Mouse (Mus musculus) forebrain, embryonic 12.5 days (tissue): ENCODE data around the gene Golga2. TPM values are rescaled to one million over a fixed set of nuclear protein-coding genes. Genes with fewer than 3 reads are reported as not detected.
"Not testable (repeated sequence)": the region's sequence is repeated elsewhere in the genome, so short reads cannot be mapped to it uniquely, and the experiment has no call there.

Experiments
- ATAC-seq: fragments of 200-750 bp; cut with Nextera tagmentation; 2 replicates; pipeline ENCODE4 v1.8.0; 2017; ENCODE audit warnings: moderate TSS enrichment; ENCODE audit not compliant: low FRiP score
- H3K27ac ChIP-seq: fragments of 300-500 bp; sonication (generic); 2 replicates; pipeline ENCODE4 v1.5.1; 2016; ENCODE audit warnings: mild to moderate bottlenecking
- H3K27me3 ChIP-seq: fragments of 300-500 bp; sonication (generic); 2 replicates; pipeline ENCODE4 v1.6.1; 2016; ENCODE audit warnings: mild to moderate bottlenecking
- H3K36me3 ChIP-seq: fragments of 300-500 bp; sonication (generic); replicated peaks from 2 replicates; pipeline ENCODE4 v1.6.1; 2016; ENCODE audit warnings: mild to moderate bottlenecking
- H3K4me1 ChIP-seq: fragments of 300-500 bp; sonication (generic); 2 replicates; pipeline ENCODE4 v1.6.1; 2016
- H3K4me2 ChIP-seq: fragments of 300-500 bp; sonication (generic); 2 replicates; pipeline ENCODE4 v1.6.1; 2016; ENCODE audit warnings: mild to moderate bottlenecking, moderate library complexity
- H3K4me3 ChIP-seq: fragments of 300-500 bp; sonication (generic); replicated peaks from 2 replicates; pipeline ENCODE4 v1.5.1; 2016; ENCODE audit warnings: mild to moderate bottlenecking
- H3K9ac ChIP-seq: fragments of 300-500 bp; sonication (generic); 2 replicates; pipeline ENCODE4 v1.6.1; 2016; ENCODE audit warnings: mild to moderate bottlenecking
- H3K9me3 ChIP-seq: fragments of 300-500 bp; sonication (generic); 2 replicates; pipeline ENCODE4 v1.6.1; 2016
- WGBS: fragments of 180-500 bp; shearing (Covaris S2); methylation state at CpG from one replicate; pipeline ENCODE4 v1.1.7; 2016; 5-methylcytosine and 5-hydroxymethylcytosine counted together
- polyA plus RNA-seq: library from polyadenylated mRNA; unstranded; fragments of >200 nt; fragmentation: Nextera tagmentation; extraction: Ambion mirVana; gene quantifications from 2 replicates; pipeline ENCODE4 v1.2.1, GENCODE M21; 2016

Golga2 gene
- polyA plus RNA-seq, 1 experiment from 2014 or later, result 23.0 TPM

GRCm38 (mm10) chr2:32295842-32296241, 8.7 kb downstream of the Golga2 start:
- 79% methylated on average over 2 of the region's 2 CpGs for WGBS
- H3K4me1 ChIP-seq, H3K9me3 ChIP-seq, H3K9ac ChIP-seq, H3K4me3 ChIP-seq, ATAC-seq, H3K27ac ChIP-seq, H3K4me2 ChIP-seq, H3K27me3 ChIP-seq: not testable (repeated sequence)
- H3K36me3 ChIP-seq, result peaks cover 52% of the 10 kb centered on the region

DNA sequence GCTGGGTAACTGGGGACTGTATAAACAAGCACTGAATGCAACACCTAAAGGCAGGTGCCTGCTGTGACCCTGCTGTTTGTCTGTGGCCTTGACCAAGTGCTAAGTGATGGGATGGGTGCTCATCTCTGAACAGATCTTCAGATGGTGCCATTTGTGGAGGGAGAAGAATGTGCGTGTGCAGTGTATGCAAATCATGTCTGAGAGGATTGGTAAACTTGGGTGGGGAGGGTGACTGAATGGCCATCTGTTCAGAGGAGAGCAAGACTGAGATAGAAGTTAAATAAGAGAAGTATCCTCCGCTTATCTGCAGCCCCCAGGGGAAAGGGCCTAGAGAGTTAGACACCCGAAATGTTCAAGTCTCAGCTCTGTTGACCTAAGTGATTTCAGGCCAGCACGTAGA, 12.3 kb downstream of the Golga2 start:
- no peak overlapping the region for H3K4me3 ChIP-seq
- no peaks in the 10 kb centered on the region for H3K4me1 ChIP-seq
- no peak overlapping the region for H3K4me2 ChIP-seq
- no peaks in the 10 kb centered on the region for H3K27me3 ChIP-seq
- ATAC-seq, result no peak
- no peak overlapping the region for H3K9ac ChIP-seq
- no peak overlapping the region for H3K27ac ChIP-seq
- 88% methylated on average over 4 of the region's 4 CpGs for WGBS
- H3K36me3 ChIP-seq, result peaks cover 67% of the 10 kb centered on the region
- no peaks in the 10 kb centered on the region for H3K9me3 ChIP-seq

- no peak overlapping the region for H3K4me3 ChIP-seq
- H3K9ac ChIP-seq, result no peak overlapping the region
- H3K4me2 ChIP-seq, result no peak overlapping the region
- no peaks in the 10 kb centered on the region for H3K27me3 ChIP-seq
- no peak overlapping the region for H3K27ac ChIP-seq
- peaks cover 90% of the 10 kb centered on the region for H3K36me3 ChIP-seq
- H3K4me1 ChIP-seq, result no peaks in the 10 kb centered on the region
- no peak for ATAC-seq
- WGBS, result 91% methylated on average over 10 of the region's 10 CpGs
- H3K9me3 ChIP-seq, result no peaks in the 10 kb centered on the region
Observed at GRCm38 (mm10) chr2:32302952-32303351, 15.8 kb downstream of the Golga2 start.

DNA sequence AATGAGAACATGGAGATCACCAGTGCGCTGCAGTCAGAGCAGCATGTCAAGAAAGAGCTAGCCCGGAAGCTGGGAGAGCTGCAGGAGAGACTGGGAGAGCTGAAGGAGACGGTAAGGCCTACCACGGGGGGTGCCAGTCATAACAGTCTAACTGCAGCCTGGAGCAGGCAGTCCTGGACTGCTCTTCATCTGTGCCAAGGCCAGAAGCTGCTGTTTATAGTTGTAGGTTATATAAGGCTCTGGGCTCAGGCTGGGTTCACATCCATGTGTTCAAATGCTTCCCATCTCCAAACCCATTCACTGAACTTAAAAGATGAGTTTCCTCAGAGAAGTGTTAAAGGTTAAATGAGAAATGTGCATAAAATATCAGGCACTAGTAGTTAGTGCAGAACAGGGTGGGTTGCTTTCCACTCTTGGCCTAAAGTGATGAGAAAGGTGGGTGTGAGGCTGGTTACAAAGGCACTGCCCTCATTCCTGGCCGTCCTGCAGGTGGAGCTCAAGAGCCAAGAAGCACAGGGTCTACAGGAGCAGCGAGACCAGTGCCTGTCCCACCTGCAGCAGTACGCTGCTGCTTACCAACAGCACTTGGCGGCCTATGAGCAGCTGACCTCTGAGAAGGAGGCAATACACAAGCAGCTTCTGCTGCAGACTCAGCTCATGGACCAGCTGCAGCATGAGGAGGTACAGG, 17.1 kb downstream of the Golga2 start:
- Histone ChIP-seq H3K4me3 (no peak overlapping the region), H3K27ac (0 out of 2 replicates have a peak overlapping the region, but pooled peaks have one; percentile 13), H3K4me2 (no peak overlapping the region), H3K9me3 (no peaks in the 10 kb centered on the region), H3K27me3 (no peaks in the 10 kb centered on the region), H3K4me1 (no peaks in the 10 kb centered on the region), H3K36me3 (peaks cover 85% of the 10 kb centered on the region), H3K9ac (no peak overlapping the region)
- 56% methylated on average over 8 of the region's 8 CpGs for WGBS
- peak; percentile 42; the same call in 1 of the 2 replicates for ATAC-seq

DNA sequence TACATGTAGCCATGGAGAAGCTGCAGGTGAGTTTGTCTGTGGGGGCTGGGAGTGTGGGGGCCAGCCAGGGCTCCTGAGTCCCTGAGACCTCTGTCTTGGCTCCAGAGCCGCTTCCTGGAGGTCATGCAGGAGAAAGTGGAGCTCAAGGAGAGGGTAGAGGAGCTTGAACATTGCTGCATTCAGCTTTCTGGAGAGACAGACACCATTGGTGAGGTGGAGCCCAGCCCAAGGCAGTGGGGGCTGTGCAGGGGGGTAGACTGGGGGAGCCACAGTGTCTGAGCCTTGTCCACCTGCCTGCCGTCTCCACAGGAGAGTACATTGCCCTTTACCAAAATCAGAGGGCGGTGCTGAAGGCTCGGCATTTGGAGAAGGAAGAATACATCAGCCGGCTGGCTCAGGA, 18.5 kb downstream of the Golga2 start:
- Histone ChIP-seq H3K4me3 (no peak overlapping the region), H3K27me3 (peaks cover 4% of the 10 kb centered on the region; the same call in 1 of the 2 replicates), H3K36me3 (peaks cover 83% of the 10 kb centered on the region), H3K9me3 (no peaks in the 10 kb centered on the region), H3K9ac (no peak overlapping the region), H3K27ac (no peak overlapping the region), H3K4me1 (no peaks in the 10 kb centered on the region; the same call in 1 of the 2 replicates), H3K4me2 (no peak overlapping the region)
- no peak for ATAC-seq
- WGBS, result 83% methylated on average over 5 of the region's 5 CpGs

DNA sequence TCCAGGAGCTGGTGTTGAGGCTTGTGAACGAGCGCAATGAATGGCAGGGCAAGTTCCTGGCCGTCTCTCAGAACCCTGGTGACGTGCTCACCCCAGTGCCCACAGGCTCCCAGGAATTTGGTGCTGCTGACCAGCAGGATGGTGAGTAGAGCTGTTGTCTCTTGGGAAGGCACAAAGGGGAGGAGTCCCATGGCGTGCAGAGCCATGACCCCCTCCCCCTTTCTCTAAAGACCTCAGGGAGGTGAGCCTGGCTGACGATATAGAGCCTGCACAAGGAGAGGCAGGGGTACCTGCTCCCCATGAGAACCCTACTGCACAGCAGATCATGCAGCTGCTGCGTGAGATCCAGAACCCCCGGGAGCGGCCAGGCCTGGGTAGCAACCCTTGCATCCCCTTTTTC, 19.0 kb downstream of the Golga2 start:
- Histone ChIP-seq H3K36me3 (peaks cover 79% of the 10 kb centered on the region), H3K4me1 (peaks cover 4% of the 10 kb centered on the region), H3K27ac (no peak overlapping the region), H3K27me3 (peaks cover 8% of the 10 kb centered on the region; the same call in 1 of the 2 replicates), H3K4me3 (no peak overlapping the region), H3K9me3 (no peaks in the 10 kb centered on the region), H3K4me2 (no peak overlapping the region), H3K9ac (no peak overlapping the region)
- no peak for ATAC-seq
- 86% methylated on average over 9 of the region's 9 CpGs for WGBS

- no peaks in the 10 kb centered on the region for H3K9me3 ChIP-seq
- peaks cover 16% of the 10 kb centered on the region for H3K4me1 ChIP-seq
- H3K9ac ChIP-seq, result no peak overlapping the region
- no peak overlapping the region for H3K4me2 ChIP-seq
- H3K36me3 ChIP-seq, result peaks cover 71% of the 10 kb centered on the region
- ATAC-seq, result no peak
- peaks cover 16% of the 10 kb centered on the region; the same call in 1 of the 2 replicates for H3K27me3 ChIP-seq
- H3K27ac ChIP-seq, result no peak overlapping the region
- H3K4me3 ChIP-seq, result no peak overlapping the region
- 91% methylated on average over 6 of the region's 6 CpGs for WGBS
Observed at GRCm38 (mm10) chr2:32307247-32307798, 20.1 kb downstream of the Golga2 start.

GRCm38 (mm10) chr2:32307941-32308760, 21.0 kb downstream of the Golga2 start:
- Histone ChIP-seq H3K4me2 (no peak overlapping the region), H3K4me3 (no peak overlapping the region), H3K9me3 (no peaks in the 10 kb centered on the region), H3K27me3 (peaks cover 20% of the 10 kb centered on the region; the same call in 1 of the 2 replicates), H3K36me3 (peaks cover 63% of the 10 kb centered on the region), H3K9ac (no peak overlapping the region), H3K4me1 (peaks cover 20% of the 10 kb centered on the region), H3K27ac (no peak overlapping the region)
- WGBS, result 49% methylated on average over 8 of the region's 8 CpGs
- ATAC-seq, result no peak

- Histone ChIP-seq H3K4me2 (no peak overlapping the region), H3K9ac (no peak overlapping the region), H3K27me3 (peaks cover 24% of the 10 kb centered on the region; the same call in 1 of the 2 replicates), H3K36me3 (peaks cover 54% of the 10 kb centered on the region), H3K4me1 (peaks cover 20% of the 10 kb centered on the region), H3K4me3 (no peak overlapping the region), H3K27ac (no peak overlapping the region), H3K9me3 (no peaks in the 10 kb centered on the region)
- 88% methylated on average over 16 of the region's 16 CpGs for WGBS
- no peak for ATAC-seq
Observed at GRCm38 (mm10) chr2:32308870-32309568, 21.8 kb downstream of the Golga2 start.

GRCm38 (mm10) chr2:32310096-32310845, 23.1 kb downstream of the Golga2 start:
- Histone ChIP-seq H3K4me3 (no peak overlapping the region), H3K9ac (no peak overlapping the region)

DNA sequence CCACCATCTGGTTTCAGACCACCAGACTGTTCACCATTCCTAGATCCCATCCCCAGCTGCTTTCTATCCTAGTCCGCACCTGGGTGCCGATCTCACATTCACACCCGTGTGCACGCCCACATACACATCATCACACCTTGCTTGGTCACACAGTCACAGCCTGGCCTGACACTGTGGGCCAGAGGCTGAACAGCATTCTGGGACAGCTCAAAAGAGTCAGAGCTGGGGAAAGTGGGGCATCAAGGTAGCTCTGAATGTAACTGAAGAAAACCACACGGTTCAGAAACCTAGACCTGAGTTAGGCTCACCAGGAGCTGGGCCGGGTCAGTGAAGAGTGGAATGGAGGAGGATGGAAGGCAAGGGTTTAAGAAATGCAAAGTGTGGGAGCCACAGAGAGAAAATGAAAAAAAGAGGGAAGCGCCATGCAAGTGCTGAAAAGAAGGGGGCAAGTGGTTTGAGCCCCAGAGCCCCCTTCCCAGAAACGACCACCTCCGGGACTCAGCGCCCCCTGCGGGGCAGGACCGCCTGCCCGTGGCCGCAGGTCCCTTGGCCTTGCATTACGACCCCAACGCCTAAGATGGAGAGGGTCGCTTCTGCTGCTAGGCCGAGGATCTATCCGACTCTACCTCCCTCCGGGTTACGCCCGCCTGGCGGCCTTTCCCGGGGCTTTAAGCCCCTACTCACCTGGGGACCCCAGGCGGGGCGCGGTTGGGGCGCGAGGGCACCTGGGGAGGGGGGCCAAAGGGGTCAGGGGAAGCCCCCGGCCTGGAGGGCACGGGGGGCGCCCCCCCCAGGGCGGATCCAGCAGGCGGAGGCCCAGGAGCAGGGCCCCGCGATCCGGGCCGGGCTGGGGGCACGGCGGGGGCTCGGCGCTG, 24.5 kb downstream of the Golga2 start:
- Histone ChIP-seq H3K36me3 (peaks cover 28% of the 10 kb centered on the region), H3K4me1 (peaks cover 27% of the 10 kb centered on the region)
- peak; percentile 47; the same call in 1 of the 2 replicates for ATAC-seq

More at GRCm38 (mm10) chr2:32310096-32310845, 23.1 kb downstream of the Golga2 start:
- Histone ChIP-seq H3K9me3 (no peaks in the 10 kb centered on the region), H3K27ac (no peak overlapping the region), H3K4me2 (no peak overlapping the region), H3K27me3 (peaks cover 31% of the 10 kb centered on the region), H3K4me1 (peaks cover 21% of the 10 kb centered on the region), H3K36me3 (peaks cover 42% of the 10 kb centered on the region)
- WGBS, result 91% methylated on average over 18 of the region's 18 CpGs
- no peak for ATAC-seq

More for the DNA sequence above, 24.5 kb downstream of the Golga2 start:
- Histone ChIP-seq H3K27ac (no peak overlapping the region), H3K4me2 (peak overlapping the region; percentile 100), H3K9ac (peak overlapping the region; percentile 77), H3K9me3 (no peaks in the 10 kb centered on the region), H3K27me3 (peaks cover 42% of the 10 kb centered on the region), H3K4me3 (peak overlapping the region; percentile 65)
- WGBS, result 9% methylated on average over 41 of the region's 42 CpGs
